Mouse (Mus musculus): ENCODE measurements around the gene Sntb2.

Sntb2 gene

GRCm38 (mm10) chr8:106932376-106933065 lies 3.0 kb upstream of the Sntb2 start:
- no peak for DNase-seq

DNA sequence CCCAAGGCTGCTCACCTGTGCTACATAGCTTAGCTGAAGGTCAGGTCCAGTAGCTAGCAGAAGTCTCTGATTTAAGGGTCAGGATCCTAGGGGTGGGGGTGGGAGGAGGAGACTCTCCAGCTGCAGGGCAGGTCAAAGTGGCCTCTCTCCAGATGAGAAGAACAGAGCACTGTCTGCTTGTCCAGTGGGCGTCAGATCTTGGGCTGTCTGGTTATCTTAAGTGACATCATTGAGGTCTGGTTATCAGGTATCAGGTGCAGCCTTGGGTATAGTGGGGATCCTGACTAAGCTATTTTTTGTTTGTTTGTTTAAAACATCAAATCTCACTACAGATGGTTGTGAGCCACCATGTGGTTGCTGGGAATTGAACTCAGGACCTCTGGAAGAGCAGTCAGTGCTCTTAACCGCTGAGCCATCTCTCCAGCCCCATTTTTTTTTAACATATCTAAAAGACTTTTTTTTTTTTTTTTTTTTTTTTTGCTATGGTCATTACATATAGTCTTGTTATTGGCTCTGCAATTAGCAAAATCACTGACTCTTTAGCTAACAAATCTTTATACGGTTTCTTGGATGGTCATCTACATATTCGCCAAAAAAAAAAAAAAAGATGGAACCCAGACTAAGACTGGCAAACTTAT lies 1.9 kb upstream of the Sntb2 start:
- DNase-seq, result no peak

- DNase-seq, result no peak
Observed at GRCm38 (mm10) chr8:106934226-106934977, 1.1 kb upstream of the Sntb2 start.

DNA sequence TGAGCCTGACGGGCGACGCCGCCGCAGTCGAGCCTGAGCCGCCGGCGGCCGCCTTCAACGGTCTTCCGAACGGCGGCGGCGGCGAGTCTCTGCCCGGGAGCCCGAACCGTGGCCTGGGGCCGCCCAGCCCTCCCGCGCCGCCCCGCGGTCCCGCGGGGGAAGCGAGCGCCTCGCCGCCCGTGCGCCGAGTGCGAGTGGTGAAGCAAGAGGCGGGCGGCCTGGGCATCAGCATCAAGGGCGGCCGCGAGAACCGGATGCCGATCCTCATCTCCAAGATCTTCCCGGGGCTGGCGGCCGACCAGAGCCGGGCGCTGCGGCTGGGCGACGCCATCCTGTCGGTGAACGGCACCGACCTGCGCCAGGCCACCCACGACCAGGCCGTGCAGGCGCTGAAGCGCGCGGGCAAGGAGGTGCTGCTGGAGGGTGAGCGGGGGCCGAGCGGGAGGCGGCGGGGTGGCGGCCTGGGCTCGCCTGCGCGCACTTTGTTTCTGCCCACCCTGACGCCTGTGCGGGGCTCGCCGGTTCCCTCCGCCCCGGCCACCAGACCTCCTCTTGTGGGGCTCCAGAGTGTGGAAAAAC lies 438 bp downstream of the Sntb2 start:
- DNase-seq, result peak; percentile 39

- peak; percentile 39 for DNase-seq
Observed at GRCm38 (mm10) chr8:106936478-106937051, 1.0 kb downstream of the Sntb2 start.

GRCm38 (mm10) chr8:106937081-106937800 lies 1.7 kb downstream of the Sntb2 start:
- DNase-seq, result no peak

GRCm38 (mm10) chr8:106941806-106942205 lies 6.3 kb downstream of the Sntb2 start:
- DNase-seq, result no peak

- no peak for DNase-seq
Observed at GRCm38 (mm10) chr8:106943874-106944418, 8.4 kb downstream of the Sntb2 start.

- peak; percentile 26 for DNase-seq
Observed at GRCm38 (mm10) chr8:106944756-106945155, 9.2 kb downstream of the Sntb2 start.

GRCm38 (mm10) chr8:106948678-106949243 lies 13.2 kb downstream of the Sntb2 start:
- DNase-seq, result peak; percentile 43

GRCm38 (mm10) chr8:106951707-106952106 lies 16.2 kb downstream of the Sntb2 start:
- DNase-seq, result no peak

DNA sequence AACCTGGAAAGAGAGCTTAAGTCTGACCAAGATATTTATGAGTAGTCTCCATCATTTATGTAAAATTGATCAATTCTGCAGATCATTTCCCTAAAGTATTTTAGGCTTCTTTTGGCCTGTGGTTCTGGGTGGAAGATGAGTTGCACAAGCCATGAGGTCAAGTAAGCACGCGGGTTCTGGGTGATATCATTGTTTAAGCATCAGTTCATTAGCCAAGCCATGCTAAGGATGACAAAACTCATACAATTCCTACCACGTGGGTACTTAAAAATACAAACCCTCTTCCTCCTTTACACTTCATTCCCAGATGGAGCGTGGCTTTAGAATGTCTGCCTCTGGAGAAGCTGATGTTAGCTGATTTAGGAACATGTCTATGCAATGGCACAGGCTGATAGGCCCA lies 18.0 kb downstream of the Sntb2 start:
- no peak for DNase-seq

- DNase-seq, result no peak
Observed at GRCm38 (mm10) chr8:106957086-106957485, 21.5 kb downstream of the Sntb2 start.

DNA sequence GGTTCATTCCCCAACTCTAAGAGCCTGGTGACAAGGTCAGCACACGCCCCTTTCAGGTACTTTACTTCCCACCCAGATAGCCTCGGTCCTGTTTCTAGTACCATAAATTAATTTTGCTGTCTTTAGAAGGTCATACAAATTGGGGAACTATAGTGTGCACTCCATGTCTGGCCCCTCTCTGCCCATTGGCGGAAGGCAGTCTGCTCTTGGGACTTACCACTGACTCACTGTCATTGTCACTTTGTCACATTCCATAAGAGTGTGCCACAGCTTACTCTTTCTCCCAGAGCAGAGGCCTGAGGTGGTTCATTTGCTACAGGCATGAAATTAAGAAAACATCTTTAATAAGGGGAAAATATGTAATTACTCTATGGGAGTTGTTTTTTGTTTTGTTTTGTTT lies 22.7 kb downstream of the Sntb2 start:
- DNase-seq, result no peak

DNA sequence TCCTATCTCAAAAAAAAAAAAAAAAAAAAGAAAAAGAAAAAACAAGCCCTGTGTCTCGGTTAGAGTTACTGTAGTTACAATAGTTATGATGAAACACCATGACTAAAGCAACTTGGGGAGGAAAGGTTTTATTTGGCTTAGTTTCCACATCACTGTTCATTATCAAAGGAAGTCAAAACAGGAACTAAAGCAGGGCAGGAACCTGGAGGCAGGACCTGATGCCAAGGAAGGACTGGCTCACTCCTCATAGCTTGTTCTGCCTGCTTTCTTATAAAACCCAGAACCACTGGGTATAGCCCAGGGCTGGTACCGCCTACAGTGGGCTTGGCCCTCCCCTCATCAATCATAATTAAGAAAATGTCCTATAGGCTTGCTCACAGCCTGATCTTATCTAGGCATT lies 24.1 kb downstream of the Sntb2 start:
- no peak for DNase-seq

DNA sequence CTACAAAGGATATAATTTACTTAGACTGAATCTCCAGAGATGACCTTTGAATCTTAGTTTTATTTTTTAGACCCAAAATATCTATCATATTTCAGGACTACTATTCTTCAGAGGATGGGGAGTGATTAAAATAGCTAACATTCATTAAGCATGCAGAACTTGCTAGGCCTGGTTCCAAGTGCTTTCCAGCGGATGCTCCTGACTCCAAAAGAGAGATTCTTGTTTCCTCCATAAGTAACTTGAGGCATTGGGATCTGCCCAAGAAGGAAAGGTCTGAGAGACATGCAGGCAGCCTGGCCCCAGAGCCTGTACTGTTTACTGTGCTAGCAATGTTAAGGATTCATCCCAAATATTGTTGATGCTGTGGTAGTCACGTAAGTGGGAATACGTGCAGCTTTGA lies 26.8 kb downstream of the Sntb2 start:
- no peak for DNase-seq

DNA sequence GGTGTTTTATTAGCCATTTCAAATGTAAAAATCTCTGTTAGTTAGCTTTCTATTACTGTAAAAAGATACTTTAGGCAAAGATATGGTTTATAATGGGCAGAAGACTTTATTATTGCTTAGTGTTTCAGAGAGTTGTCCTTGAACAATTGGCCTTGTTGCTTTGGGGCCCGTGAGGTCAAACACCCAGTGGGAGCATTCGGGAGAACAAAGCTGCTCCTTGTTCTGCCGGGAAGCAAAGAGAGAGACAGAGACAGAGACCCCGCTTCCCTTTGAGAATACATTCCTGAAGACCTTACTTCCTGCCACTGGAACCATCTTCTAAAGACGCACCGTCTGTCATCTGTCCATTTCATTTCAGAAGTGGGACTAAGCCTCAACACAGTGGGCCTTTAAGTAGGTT lies 27.8 kb downstream of the Sntb2 start:
- DNase-seq, result no peak

DNA sequence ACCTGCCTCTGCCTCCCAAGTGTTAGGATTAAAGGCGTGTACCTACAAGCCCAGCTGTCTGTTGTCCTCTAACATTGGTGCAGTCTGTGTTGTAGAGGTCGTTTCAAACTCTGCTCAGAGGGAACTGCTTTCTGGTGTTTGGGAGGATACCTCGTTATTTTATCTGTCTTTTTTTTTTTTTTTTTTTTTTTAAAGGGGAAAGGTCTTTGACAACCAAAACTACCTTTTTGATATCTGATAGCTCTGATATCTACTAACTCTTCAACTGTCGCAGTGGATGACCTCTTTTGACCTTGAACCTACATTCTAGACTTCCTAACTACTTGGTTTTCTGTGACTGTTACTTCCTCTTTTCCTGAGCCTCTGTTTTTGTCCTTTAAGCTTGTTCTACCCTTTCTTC lies 29.0 kb downstream of the Sntb2 start:
- no peak for DNase-seq

DNA sequence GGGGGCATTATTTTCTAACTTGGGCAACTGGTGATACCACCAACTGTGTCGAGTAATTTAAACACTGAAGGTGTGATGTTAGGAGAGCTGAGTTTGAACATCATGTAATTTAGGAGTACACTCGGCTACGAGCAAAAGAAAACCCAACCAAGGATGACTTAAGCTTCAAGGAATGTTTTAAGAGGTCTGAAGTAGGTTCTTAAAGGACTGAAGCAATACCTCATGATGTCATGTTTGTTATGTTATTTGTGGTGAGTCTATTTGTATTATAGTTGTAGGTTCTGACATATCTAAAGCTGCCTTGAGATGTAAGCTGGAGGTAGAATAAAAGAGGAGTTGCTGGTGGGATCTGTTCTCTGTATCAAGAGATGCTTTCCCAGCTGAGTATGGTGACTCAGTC lies 34.4 kb downstream of the Sntb2 start:
- DNase-seq, result no peak

- DNase-seq, result no peak
Observed at GRCm38 (mm10) chr8:106971916-106972315, 36.4 kb downstream of the Sntb2 start.

- no peak for DNase-seq
Observed at GRCm38 (mm10) chr8:106972538-106973264, 37.2 kb downstream of the Sntb2 start.
